Mouse (Mus musculus) testis, adult 10 weeks (tissue): Measurements from ENCODE around the gene Chil4. TPM values are rescaled to one million over a fixed set of nuclear protein-coding genes. Genes with fewer than 3 reads are reported as not detected.

Experiments
- polyA plus RNA-seq: library from polyadenylated mRNA; stranded (reverse); fragments of 350-450 nt; fragmentation: Illumina TruSeq; extraction: RNeasy Lipid Tissue Mini Kit (QIAGEN cat#74804); gene quantifications from one replicate; pipeline ENCODE4 v1.2.3, GENCODE M21; 2014; ENCODE audit warnings: low read depth, low replicate concordance

Gene Chil4
- polyA plus RNA-seq = not detected

GRCm38 (mm10) chr3:106219407-106219806 is at the start of gene Chil4:
Gene Chil4, minus strand, starts transcription at chr3:106219507.

GRCm38 (mm10) chr3:106167464-106167863 is 51.8 kb downstream of the Chil4 start, which contains the start of gene Chil3:
Gene Chil3, minus strand, starts transcription at chr3:106167564.

Other genes starting within 250 kb of the Chil4 start
- 35.5 TPM for gene Ovgp1, start 245.8 kb downstream of the Chil4 start, polyA plus RNA-seq
- gene Pifo, start 204.9 kb downstream of the Chil4 start, polyA plus RNA-seq = 264 TPM
- gene Chil5, start 186.7 kb downstream of the Chil4 start, polyA plus RNA-seq = 1.8 TPM
- gene Chia1, start 106.3 kb downstream of the Chil4 start, polyA plus RNA-seq = 0.28 TPM
- gene Chil3, start 51.9 kb downstream of the Chil4 start, polyA plus RNA-seq = 6.9 TPM
- not detected for gene Chil6, start 186.7 kb upstream of the Chil4 start, polyA plus RNA-seq